Mouse (Mus musculus) midbrain, embryonic 15.5 days (tissue): Measurements from ENCODE around the gene Ptger4. TPM values are rescaled to one million over a fixed set of nuclear protein-coding genes. Genes with fewer than 3 reads are reported as not detected.
A peak's percentile ranks its signal among the peaks of the same experiment; 100 is the strongest.
"Not testable (repeated sequence)": the region's sequence is repeated elsewhere in the genome, so short reads cannot be mapped to it uniquely, and the experiment has no call there.

Source experiments
- ATAC-seq: fragments of 200-750 bp; cut with Nextera tagmentation; replicated peaks from 2 replicates; pipeline ENCODE4 v1.8.0; 2017; ENCODE audit warnings: moderate TSS enrichment
- H3K27ac ChIP-seq: fragments of 300-500 bp; sonication (generic); 2 replicates; pipeline ENCODE4 v1.5.1; 2015; ENCODE audit warnings: mild to moderate bottlenecking, inconsistent platforms
- H3K27me3 ChIP-seq: fragments of 300-500 bp; sonication (generic); replicated peaks from 2 replicates; pipeline ENCODE4 v1.6.1; 2015; ENCODE audit warnings: inconsistent platforms
- H3K36me3 ChIP-seq: fragments of 300-500 bp; sonication (generic); replicated peaks from 2 replicates; pipeline ENCODE4 v1.6.1; 2015; ENCODE audit warnings: inconsistent platforms
- H3K4me1 ChIP-seq: fragments of 300-500 bp; sonication (generic); 2 replicates; pipeline ENCODE4 v1.6.1; 2015; ENCODE audit warnings: inconsistent platforms
- H3K4me2 ChIP-seq: fragments of 300-500 bp; sonication (generic); 2 replicates; pipeline ENCODE4 v1.6.1; 2015; ENCODE audit warnings: inconsistent platforms, mild to moderate bottlenecking, moderate library complexity
- H3K4me3 ChIP-seq: fragments of 300-500 bp; sonication (generic); 2 replicates; pipeline ENCODE4 v1.5.1; 2015; ENCODE audit warnings: mild to moderate bottlenecking, inconsistent platforms
- H3K9ac ChIP-seq: fragments of 300-500 bp; sonication (generic); 2 replicates; pipeline ENCODE4 v1.6.1; 2015; ENCODE audit warnings: mild to moderate bottlenecking, inconsistent platforms
- H3K9me3 ChIP-seq: fragments of 300-500 bp; sonication (generic); 2 replicates; pipeline ENCODE4 v1.6.1; 2016; ENCODE audit warnings: inconsistent platforms
- WGBS: fragments of 180-500 bp; shearing (Covaris S2); methylation state at CpG from one replicate; pipeline ENCODE4 v1.1.7; 2015; ENCODE audit warnings: mixed read lengths; 5-methylcytosine and 5-hydroxymethylcytosine counted together
- polyA plus RNA-seq: library from polyadenylated mRNA; unstranded; fragments of >200 nt; fragmentation: Nextera tagmentation; extraction: Ambion mirVana; gene quantifications from 2 replicates; pipeline ENCODE4 v1.2.1, GENCODE M21; 2015

The Ptger4 gene
- polyA plus RNA-seq, 1 experiment from 2014 or later = 1.6 TPM

DNA sequence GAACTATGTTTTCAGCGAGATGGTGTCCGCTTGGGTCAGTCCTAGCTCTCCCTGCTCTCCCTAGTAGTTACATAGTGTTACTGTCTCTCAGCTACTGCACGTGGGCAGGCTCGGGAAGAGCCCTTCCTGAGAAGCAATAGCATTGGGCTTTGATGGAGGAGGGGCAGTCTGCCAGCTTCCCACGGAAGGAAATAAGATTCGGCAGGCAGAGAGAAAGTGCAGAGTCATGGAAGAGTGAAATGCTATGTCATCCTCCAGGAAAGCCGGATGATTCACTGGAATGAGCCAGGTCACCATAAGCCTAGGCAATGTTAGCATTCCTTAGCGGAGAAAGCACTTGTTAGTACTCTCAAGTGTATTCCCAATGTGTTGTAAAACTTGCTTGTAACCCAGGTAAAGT is 8.5 kb downstream of the Ptger4 start:
- Histone ChIP-seq H3K4me2 (no peak overlapping the region), H3K4me3 (no peak overlapping the region), H3K36me3 (no peaks in the 10 kb centered on the region), H3K27ac (no peak overlapping the region), H3K9me3 (no peaks in the 10 kb centered on the region), H3K27me3 (peaks cover 5% of the 10 kb centered on the region; the same call in 1 of the 2 replicates), H3K9ac (no peak overlapping the region), H3K4me1 (no peaks in the 10 kb centered on the region)
- ATAC-seq = no peak
- WGBS = 52% methylated on average over 8 of the region's 8 CpGs

DNA sequence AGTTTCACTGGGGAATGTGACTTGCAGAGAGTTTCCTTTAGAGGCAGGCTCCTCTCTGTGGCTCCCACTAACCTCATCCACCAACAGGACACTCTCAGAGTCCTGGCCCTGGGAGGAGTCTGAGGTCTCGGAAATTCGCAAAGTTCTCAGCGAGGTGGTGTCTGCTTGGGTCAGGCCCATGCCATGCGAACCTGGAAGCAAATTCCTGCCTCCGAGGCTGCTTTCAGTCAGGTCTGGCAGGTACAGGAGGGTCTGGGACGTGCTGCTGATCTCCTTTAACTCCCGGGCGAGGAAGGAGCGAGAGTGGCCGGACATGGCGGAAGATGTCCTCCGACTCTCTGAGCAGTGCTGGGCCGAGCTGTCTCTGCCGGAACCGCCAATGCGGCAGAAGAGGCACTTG is 9.3 kb downstream of the Ptger4 start:
- no peaks in the 10 kb centered on the region for H3K27me3 ChIP-seq
- no peaks in the 10 kb centered on the region for H3K4me1 ChIP-seq
- H3K9ac ChIP-seq = no peak overlapping the region
- no peak overlapping the region for H3K27ac ChIP-seq
- no peaks in the 10 kb centered on the region for H3K36me3 ChIP-seq
- no peak for ATAC-seq
- no peak overlapping the region for H3K4me2 ChIP-seq
- H3K4me3 ChIP-seq = no peak overlapping the region
- 88% methylated on average over 16 of the region's 16 CpGs for WGBS
- H3K9me3 ChIP-seq = no peaks in the 10 kb centered on the region

DNA sequence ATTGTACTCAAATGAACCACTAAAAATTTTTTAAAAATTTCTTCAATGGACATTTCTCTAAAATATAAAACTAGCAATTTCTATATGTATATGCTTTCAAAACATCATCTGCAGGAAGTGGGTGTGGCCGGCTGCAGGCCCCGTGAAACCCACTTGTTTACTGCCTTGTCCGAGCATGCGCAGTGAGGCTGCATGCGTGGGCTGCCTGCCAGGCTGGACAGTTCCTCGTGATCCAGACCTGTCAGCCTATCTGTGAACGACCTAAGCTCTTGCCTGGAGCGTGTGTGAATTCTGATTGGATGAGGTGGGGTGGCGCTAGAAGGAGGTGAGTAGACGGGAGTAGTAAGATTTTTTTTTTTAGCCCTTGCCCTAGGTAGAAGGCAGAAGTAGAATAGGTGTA is 13.2 kb downstream of the Ptger4 start:
- H3K36me3 ChIP-seq, H3K4me2 ChIP-seq, H3K27me3 ChIP-seq, H3K4me1 ChIP-seq, H3K9me3 ChIP-seq, H3K27ac ChIP-seq, H3K9ac ChIP-seq, ATAC-seq, H3K4me3 ChIP-seq: not testable (repeated sequence)
- 87% methylated on average over 10 of the region's 10 CpGs for WGBS

DNA sequence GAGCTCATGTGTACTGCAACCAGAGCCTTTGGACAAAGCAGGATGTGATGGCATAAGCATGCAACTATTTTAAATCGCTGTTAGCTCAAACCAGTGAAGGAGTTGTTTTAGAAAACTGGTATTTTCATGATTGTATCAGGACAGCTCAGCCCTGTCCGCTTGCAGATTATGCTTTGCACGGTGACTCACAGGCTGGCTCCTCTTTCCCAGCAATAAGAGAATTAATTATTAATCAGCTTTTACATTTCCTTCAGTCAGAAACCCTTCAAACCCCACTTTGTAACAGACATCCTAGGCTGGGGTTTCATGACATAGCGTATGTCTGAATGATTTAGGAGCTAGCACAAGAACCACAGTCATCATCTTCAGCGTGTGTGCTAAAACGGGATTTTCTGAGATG is 23.5 kb downstream of the Ptger4 start:
- H3K9me3 ChIP-seq = no peaks in the 10 kb centered on the region
- 0 out of 2 replicates have a peak, but pooled peaks have one; percentile 14 for ATAC-seq
- WGBS = 85% methylated on average over 6 of the region's 6 CpGs
- H3K27ac ChIP-seq = no peak overlapping the region
- no peaks in the 10 kb centered on the region for H3K27me3 ChIP-seq
- H3K4me3 ChIP-seq = no peak overlapping the region
- no peak overlapping the region for H3K4me2 ChIP-seq
- H3K36me3 ChIP-seq = no peaks in the 10 kb centered on the region
- H3K4me1 ChIP-seq = no peaks in the 10 kb centered on the region
- no peak overlapping the region for H3K9ac ChIP-seq

DNA sequence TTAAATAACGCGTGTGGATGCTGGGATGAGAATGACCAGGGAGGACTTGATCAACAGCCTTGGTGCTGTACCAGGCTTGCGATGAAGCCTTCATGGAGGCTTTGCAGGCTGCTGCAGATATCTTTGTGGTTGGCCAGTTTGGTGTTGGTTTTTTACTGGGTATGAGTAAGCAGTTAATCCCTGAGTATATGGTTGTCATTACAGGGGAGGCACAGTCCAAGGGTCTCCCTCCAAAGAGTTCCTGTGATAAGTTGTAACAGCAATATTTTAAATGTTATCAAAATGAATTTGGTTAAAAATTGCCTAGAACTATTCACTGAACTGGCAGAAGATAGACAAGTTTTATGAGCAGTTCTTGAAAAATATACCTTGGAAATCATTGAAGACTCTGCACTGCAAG is 34.9 kb downstream of the Ptger4 start:
- ATAC-seq = no peak
- Histone ChIP-seq H3K27me3 (no peaks in the 10 kb centered on the region), H3K4me3 (no peak overlapping the region), H3K9ac (no peak overlapping the region), H3K4me1 (no peaks in the 10 kb centered on the region), H3K4me2 (no peak overlapping the region), H3K27ac (no peak overlapping the region), H3K9me3 (no peaks in the 10 kb centered on the region), H3K36me3 (no peaks in the 10 kb centered on the region)
- WGBS = 93% methylated on average over 3 of the region's 3 CpGs

DNA sequence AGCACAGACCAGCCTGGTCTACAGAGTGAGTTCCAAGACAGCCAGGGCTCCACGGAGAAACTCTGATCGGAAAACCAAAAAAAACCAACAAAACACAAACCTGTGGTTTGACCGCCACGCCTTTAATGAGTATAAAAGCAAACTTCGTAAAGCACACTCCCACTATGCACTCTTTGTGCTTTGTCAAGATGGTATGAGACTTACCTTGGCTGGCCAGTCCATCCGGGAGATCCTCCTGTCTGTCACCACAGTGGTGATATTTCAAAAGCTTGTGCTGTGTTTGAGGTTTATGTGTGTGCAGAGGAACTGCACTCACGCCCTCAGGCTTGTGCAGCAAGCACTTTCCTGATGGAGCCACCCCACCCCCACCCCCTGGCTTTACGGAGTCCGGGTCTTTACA is 38.8 kb downstream of the Ptger4 start:
- Histone ChIP-seq H3K4me2 (no peak overlapping the region), H3K27me3 (no peaks in the 10 kb centered on the region), H3K27ac (no peak overlapping the region), H3K4me1 (no peaks in the 10 kb centered on the region), H3K36me3 (no peaks in the 10 kb centered on the region), H3K4me3 (no peak overlapping the region), H3K9ac (no peak overlapping the region), H3K9me3 (no peaks in the 10 kb centered on the region)
- ATAC-seq = no peak
- 92% methylated on average over 9 of the region's 9 CpGs for WGBS

DNA sequence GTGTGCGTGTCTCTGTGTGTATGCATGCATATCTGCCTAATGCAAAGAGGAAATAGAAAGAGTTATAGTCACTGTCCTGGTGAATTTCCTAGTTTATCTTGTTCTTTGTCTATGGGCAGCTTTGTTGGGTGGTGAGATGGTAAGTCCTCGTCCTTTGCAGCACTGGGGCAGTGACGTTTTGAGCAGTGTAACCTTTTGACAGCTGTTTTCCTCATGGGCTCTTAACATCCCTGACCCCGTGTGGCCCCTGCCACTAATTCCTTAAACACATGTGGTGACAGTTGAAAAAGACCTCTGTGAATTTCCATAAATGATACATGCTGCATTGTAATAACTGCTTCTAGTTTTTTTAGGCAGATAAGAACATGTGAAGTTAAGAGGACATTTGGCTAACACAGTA is 47.3 kb downstream of the Ptger4 start:
- ATAC-seq = no peak

DNA sequence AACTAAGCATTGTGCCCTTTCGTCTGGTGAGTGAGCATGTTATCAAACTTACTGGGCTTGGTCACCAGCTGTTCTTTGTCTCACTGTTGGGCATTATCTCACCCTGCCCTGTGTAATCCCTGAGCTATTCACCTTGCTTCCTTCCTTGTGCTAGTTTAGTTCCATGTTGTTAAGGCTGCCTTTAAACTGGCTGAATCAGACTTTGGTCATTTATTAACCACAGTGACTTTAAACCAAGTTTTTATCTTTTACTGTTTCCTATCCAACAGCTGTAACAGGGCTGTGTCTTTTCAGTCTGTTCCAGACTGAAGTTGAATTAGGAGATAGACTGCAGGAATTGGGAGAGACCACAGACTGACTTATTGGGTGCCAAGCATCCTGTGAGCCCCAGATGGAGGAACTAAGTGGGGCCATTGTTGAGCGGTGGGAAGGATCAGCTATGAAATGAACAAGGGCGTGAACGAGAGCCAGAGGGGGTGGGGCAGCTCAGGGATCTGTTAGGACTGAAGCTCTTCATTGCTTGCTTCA is 47.9 kb downstream of the Ptger4 start:
- no peak overlapping the region for H3K4me3 ChIP-seq
- H3K4me2 ChIP-seq = no peak overlapping the region
- WGBS = 69% methylated on average over 4 of the region's 4 CpGs
- H3K36me3 ChIP-seq = 0 out of 2 replicates have a peak, but pooled peaks cover 1% of the 10 kb centered on the region
- no peaks in the 10 kb centered on the region for H3K27me3 ChIP-seq
- no peak for ATAC-seq
- no peaks in the 10 kb centered on the region for H3K4me1 ChIP-seq
- no peak overlapping the region for H3K9ac ChIP-seq
- H3K9me3 ChIP-seq = no peaks in the 10 kb centered on the region
- no peak overlapping the region for H3K27ac ChIP-seq

More for the DNA sequence above, 47.3 kb downstream of the Ptger4 start:
- no peak overlapping the region for H3K27ac ChIP-seq
- H3K9ac ChIP-seq = no peak overlapping the region
- H3K9me3 ChIP-seq = no peaks in the 10 kb centered on the region
- H3K27me3 ChIP-seq = no peaks in the 10 kb centered on the region
- 79% methylated on average over 4 of the region's 4 CpGs for WGBS
- no peaks in the 10 kb centered on the region for H3K4me1 ChIP-seq
- H3K4me2 ChIP-seq = no peak overlapping the region
- no peaks in the 10 kb centered on the region for H3K36me3 ChIP-seq
- H3K4me3 ChIP-seq = no peak overlapping the region

DNA sequence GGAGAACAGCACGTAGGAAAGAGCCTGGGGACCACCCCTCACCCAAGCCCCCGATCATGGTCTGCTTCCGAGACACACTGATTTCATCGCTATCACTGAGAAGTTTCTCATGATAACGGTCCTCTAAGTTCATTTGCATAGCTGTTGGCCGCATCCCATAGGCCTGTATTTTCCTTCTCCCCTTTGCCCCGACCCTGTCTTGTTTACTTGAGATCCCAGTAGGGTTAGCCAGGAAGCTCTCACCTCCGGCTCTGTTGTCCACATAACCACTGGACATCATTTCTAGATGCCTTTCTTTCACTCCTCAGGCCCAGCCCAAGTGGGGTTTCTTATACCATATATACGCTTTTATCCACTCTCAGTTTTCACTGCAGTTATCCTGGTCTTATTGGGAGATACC is 49.1 kb downstream of the Ptger4 start:
- no peaks in the 10 kb centered on the region for H3K27me3 ChIP-seq
- 93% methylated on average over 9 of the region's 9 CpGs for WGBS
- 0 out of 2 replicates have a peak, but pooled peaks cover 9% of the 10 kb centered on the region for H3K36me3 ChIP-seq
- H3K4me3 ChIP-seq = no peak overlapping the region
- no peak for ATAC-seq
- H3K27ac ChIP-seq = no peak overlapping the region
- no peaks in the 10 kb centered on the region for H3K4me1 ChIP-seq
- H3K4me2 ChIP-seq = no peak overlapping the region
- H3K9me3 ChIP-seq = no peaks in the 10 kb centered on the region
- no peak overlapping the region for H3K9ac ChIP-seq

DNA sequence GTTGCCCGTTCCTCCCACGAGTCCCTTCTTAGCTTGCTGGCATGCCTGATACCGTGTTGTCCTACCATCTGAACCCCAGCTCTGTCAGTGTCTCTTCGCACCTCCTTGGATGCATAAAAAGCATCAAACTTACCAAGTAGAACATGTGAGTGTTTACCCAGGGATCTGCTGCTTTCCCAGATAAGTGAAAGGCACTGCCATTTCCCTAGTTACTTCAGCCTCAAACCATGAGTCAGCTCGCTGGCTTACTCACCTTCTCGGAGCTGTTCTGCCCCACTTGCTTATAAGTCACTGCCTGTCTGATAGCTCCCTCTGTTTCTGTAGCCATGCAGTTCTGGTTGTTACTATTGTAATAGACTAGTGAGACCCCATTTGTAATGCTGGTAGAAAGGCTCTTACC is 49.5 kb downstream of the Ptger4 start:
- Histone ChIP-seq H3K27me3 (no peaks in the 10 kb centered on the region), H3K4me2 (no peak overlapping the region), H3K4me1 (no peaks in the 10 kb centered on the region), H3K9ac (no peak overlapping the region), H3K27ac (no peak overlapping the region), H3K9me3 (no peaks in the 10 kb centered on the region), H3K4me3 (no peak overlapping the region), H3K36me3 (0 out of 2 replicates have a peak, but pooled peaks cover 9% of the 10 kb centered on the region)
- WGBS = 92% methylated on average over 6 of the region's 6 CpGs
- no peak for ATAC-seq

DNA sequence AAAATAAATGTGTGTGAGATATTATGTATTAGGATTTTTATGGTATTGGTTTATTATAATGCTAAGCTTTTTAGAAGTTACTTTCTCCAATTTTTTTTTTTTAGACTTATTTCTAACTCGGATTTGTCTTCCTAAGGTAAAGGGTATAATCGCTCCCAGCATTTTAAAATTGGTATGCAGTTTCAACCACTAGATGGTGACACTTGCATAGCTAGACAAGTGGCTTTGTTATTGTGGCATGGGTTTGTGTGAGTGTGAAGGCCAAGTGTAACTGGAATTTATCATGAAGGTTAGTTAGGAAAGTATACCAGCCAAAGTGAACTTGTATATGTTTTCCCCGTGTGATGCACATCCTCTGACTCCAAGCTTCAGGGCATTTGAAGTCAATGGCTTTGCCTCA is 50.2 kb downstream of the Ptger4 start:
- Histone ChIP-seq H3K27me3 (no peaks in the 10 kb centered on the region), H3K4me3 (no peak overlapping the region), H3K27ac (no peak overlapping the region), H3K36me3 (0 out of 2 replicates have a peak, but pooled peaks cover 9% of the 10 kb centered on the region), H3K9me3 (no peaks in the 10 kb centered on the region), H3K4me1 (no peaks in the 10 kb centered on the region), H3K4me2 (no peak overlapping the region), H3K9ac (no peak overlapping the region)
- 0 out of 2 replicates have a peak, but pooled peaks have one; percentile 12 for ATAC-seq
- 85% methylated on average over 3 of the region's 3 CpGs for WGBS

DNA sequence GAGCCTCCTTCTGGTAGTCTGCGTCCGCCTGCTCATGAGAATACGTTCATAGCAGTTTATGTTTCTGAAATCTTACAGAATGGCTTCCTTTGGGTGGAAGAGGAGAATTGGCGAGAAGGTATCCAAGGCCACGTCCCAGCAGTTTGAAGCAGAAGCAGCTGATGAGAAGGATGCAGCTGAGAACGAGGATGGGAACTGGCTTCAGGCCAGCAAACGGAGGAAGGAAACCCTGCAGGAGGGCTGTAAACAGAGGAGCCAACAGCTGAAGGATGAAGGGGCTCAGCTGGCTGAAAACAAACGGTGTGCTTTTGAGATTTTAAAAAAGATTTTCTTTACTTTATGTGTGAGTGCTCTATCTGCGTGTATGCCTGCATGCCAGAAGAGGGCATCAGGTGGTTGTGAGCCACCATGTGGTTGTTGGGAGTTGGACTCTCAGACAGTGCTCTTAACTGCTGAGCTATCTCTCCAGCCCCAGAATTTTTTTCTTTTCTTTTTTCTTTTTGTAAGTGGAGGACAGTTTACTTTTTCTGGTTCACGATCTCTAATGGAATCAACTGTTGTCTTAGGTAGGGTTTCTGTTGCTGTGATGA is 54.4 kb downstream of the Ptger4 start:
- H3K9me3 ChIP-seq = no peaks in the 10 kb centered on the region
- WGBS = 78% methylated on average over 10 of the region's 10 CpGs
- ATAC-seq = no peak

DNA sequence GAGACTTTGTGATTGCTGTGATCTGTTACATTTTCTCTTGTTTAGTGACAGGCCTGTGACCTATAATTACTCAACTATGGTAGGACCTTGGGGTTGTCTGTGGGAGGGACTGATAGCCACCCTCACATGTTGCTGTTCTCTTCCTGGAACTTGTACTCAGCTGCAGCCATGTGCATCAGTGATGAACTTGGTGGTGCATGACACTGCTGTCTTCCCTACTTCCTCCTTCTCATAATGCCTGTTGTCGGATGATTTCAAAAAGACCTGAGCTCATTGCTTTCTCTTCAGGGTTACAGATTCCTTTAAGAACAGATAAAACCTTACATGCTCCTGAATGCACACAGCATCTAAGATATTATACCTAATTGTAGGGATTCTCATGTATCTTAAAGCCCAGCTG is 56.0 kb downstream of the Ptger4 start:
- H3K4me2 ChIP-seq = no peak overlapping the region
- H3K4me1 ChIP-seq = peaks cover 20% of the 10 kb centered on the region
- 0 out of 2 replicates have a peak, but pooled peaks cover 9% of the 10 kb centered on the region for H3K36me3 ChIP-seq
- H3K9ac ChIP-seq = no peak overlapping the region
- H3K4me3 ChIP-seq = no peak overlapping the region
- ATAC-seq = no peak
- no peaks in the 10 kb centered on the region for H3K9me3 ChIP-seq
- WGBS = 91% methylated on average over 1 of the region's 1 CpGs
- H3K27me3 ChIP-seq = no peaks in the 10 kb centered on the region
- no peak overlapping the region for H3K27ac ChIP-seq

More for the DNA sequence above, 54.4 kb downstream of the Ptger4 start:
- 0 out of 2 replicates have a peak, but pooled peaks cover 9% of the 10 kb centered on the region for H3K36me3 ChIP-seq
- H3K9ac ChIP-seq = no peak overlapping the region
- no peaks in the 10 kb centered on the region for H3K27me3 ChIP-seq
- no peak overlapping the region for H3K4me2 ChIP-seq
- peaks cover 11% of the 10 kb centered on the region for H3K4me1 ChIP-seq
- no peak overlapping the region for H3K27ac ChIP-seq
- H3K4me3 ChIP-seq = no peak overlapping the region
